Mouse (Mus musculus): ENCODE measurements around the gene Ccdc114. TPM values are rescaled to one million over a fixed set of nuclear protein-coding genes. Genes with fewer than 3 reads are reported as not detected.
"Not testable (repeated sequence)": the region's sequence is repeated elsewhere in the genome, so short reads cannot be mapped to it uniquely, and the experiment has no call there.

Ccdc114 gene
- polyA plus RNA-seq (2016; fragmentation: Nextera tagmentation; extraction: Ambion mirVana), result 4.3 and 5.2 TPM in 2 replicates

GRCm38 (mm10) chr7:45923762-45924428, at the start of gene Ccdc114:
Gene Ccdc114 (plus strand): TSS chr7:45924072.
- H3K4me1 ChIP-seq (replicated peaks), result peaks cover 39% of the 10 kb centered on the region
- peak within 1 kb of the TSS; percentile 57 for H3K4me2 ChIP-seq
- peaks cover 4% of the 10 kb centered on the region; the same call in 1 of the 2 replicates for H3K9me3 ChIP-seq
- peak; percentile 28; the same call in 1 of the 2 replicates for ATAC-seq (ENCODE audit: insufficient number of reproducible peaks, insufficient read depth, low FRiP score, low TSS enrichment, low read depth)
- WGBS, result 6% methylated on average over 24 of the region's 24 CpGs
- peak within 1 kb of the TSS; percentile 40 for H3K4me3 ChIP-seq (replicated peaks)
- H3K36me3 ChIP-seq, result peaks cover 4% of the 10 kb centered on the region; the same call in 1 of the 2 replicates
- H3K27ac ChIP-seq, result peak within 1 kb of the TSS; percentile 87
- peaks cover 12% of the 10 kb centered on the region for H3K27me3 ChIP-seq
- H3K9ac ChIP-seq (replicated peaks), result peak within 1 kb of the TSS; percentile 44; the same call in 1 of the 2 replicates

GRCm38 (mm10) chr7:45876895-45877294, 47.0 kb upstream of the Ccdc114 start:
- WGBS, result 94% methylated on average over 7 of the region's 7 CpGs
- no peak for ATAC-seq (ENCODE audit: insufficient number of reproducible peaks, insufficient read depth, low FRiP score, low TSS enrichment, low read depth)
- Histone ChIP-seq H3K4me3 (replicated peaks) (no peak overlapping the region), H3K9ac (replicated peaks) (no peak overlapping the region), H3K27ac (no peak overlapping the region), H3K4me1 (replicated peaks) (peaks cover 17% of the 10 kb centered on the region), H3K36me3 (peaks cover 78% of the 10 kb centered on the region), H3K4me2 (no peak overlapping the region), H3K9me3 (0 out of 2 replicates have a peak, but pooled peaks cover 4% of the 10 kb centered on the region), H3K27me3 (peaks cover 3% of the 10 kb centered on the region)

GRCm38 (mm10) chr7:45878278-45878677, 45.6 kb upstream of the Ccdc114 start, which contains the start of gene Grin2d:
Gene Grin2d (minus strand): TSS chr7:45878378.
- H3K4me1 ChIP-seq (replicated peaks), result peaks cover 17% of the 10 kb centered on the region
- not testable (repeated sequence) for H3K4me2 ChIP-seq; ATAC-seq (ENCODE audit: insufficient number of reproducible peaks, insufficient read depth, low FRiP score, low TSS enrichment, low read depth); H3K4me3 ChIP-seq (replicated peaks); H3K9ac ChIP-seq (replicated peaks); H3K27ac ChIP-seq; H3K27me3 ChIP-seq; H3K9me3 ChIP-seq
- WGBS, result 100% methylated on average over 1 of the region's 1 CpGs
- H3K36me3 ChIP-seq, result peaks cover 92% of the 10 kb centered on the region

- 97% methylated on average over 4 of the region's 4 CpGs for WGBS
- no peak overlapping the region for H3K27ac ChIP-seq
- no peak overlapping the region for H3K4me3 ChIP-seq (replicated peaks)
- no peaks in the 10 kb centered on the region for H3K27me3 ChIP-seq
- 0 out of 2 replicates have a peak, but pooled peaks cover 4% of the 10 kb centered on the region for H3K9me3 ChIP-seq
- no peak overlapping the region for H3K9ac ChIP-seq (replicated peaks)
- H3K4me2 ChIP-seq, result no peak overlapping the region
- no peak for ATAC-seq (ENCODE audit: insufficient number of reproducible peaks, insufficient read depth, low FRiP score, low TSS enrichment, low read depth)
- H3K36me3 ChIP-seq, result peaks cover 98% of the 10 kb centered on the region
- no peaks in the 10 kb centered on the region for H3K4me1 ChIP-seq (replicated peaks)
Measured at GRCm38 (mm10) chr7:45880531-45880930, 43.3 kb upstream of the Ccdc114 start.

- no peak overlapping the region for H3K4me2 ChIP-seq
- H3K4me1 ChIP-seq (replicated peaks), result no peaks in the 10 kb centered on the region
- ATAC-seq (ENCODE audit: insufficient number of reproducible peaks, insufficient read depth, low FRiP score, low TSS enrichment, low read depth), result no peak
- H3K9me3 ChIP-seq, result 0 out of 2 replicates have a peak, but pooled peaks cover 4% of the 10 kb centered on the region
- H3K27ac ChIP-seq, result no peak overlapping the region
- H3K4me3 ChIP-seq (replicated peaks), result no peak overlapping the region
- no peak overlapping the region for H3K9ac ChIP-seq (replicated peaks)
- peaks cover 97% of the 10 kb centered on the region for H3K36me3 ChIP-seq
- no peaks in the 10 kb centered on the region for H3K27me3 ChIP-seq
- WGBS, result 90% methylated on average over 2 of the region's 2 CpGs
Measured at GRCm38 (mm10) chr7:45881011-45881410, 42.9 kb upstream of the Ccdc114 start.

GRCm38 (mm10) chr7:45887246-45887645, 36.6 kb upstream of the Ccdc114 start:
- H3K4me1 ChIP-seq (replicated peaks), result no peaks in the 10 kb centered on the region
- no peaks in the 10 kb centered on the region for H3K27me3 ChIP-seq
- no peak overlapping the region for H3K27ac ChIP-seq
- ATAC-seq (ENCODE audit: insufficient number of reproducible peaks, insufficient read depth, low FRiP score, low TSS enrichment, low read depth), result no peak
- peaks cover 37% of the 10 kb centered on the region for H3K36me3 ChIP-seq
- H3K4me3 ChIP-seq (replicated peaks), result no peak overlapping the region
- H3K9me3 ChIP-seq, result no peaks in the 10 kb centered on the region
- no peak overlapping the region for H3K4me2 ChIP-seq
- H3K9ac ChIP-seq (replicated peaks), result no peak overlapping the region
- 65% methylated on average over 3 of the region's 3 CpGs for WGBS

GRCm38 (mm10) chr7:45892651-45893050, 31.2 kb upstream of the Ccdc114 start:
- Histone ChIP-seq H3K27ac (no peak overlapping the region), H3K27me3 (no peaks in the 10 kb centered on the region), H3K4me3 (replicated peaks) (no peak overlapping the region), H3K9me3 (no peaks in the 10 kb centered on the region), H3K4me2 (no peak overlapping the region), H3K36me3 (no peaks in the 10 kb centered on the region), H3K9ac (replicated peaks) (no peak overlapping the region), H3K4me1 (replicated peaks) (no peaks in the 10 kb centered on the region)
- WGBS, result 86% methylated on average over 2 of the region's 2 CpGs
- no peak for ATAC-seq (ENCODE audit: insufficient number of reproducible peaks, insufficient read depth, low FRiP score, low TSS enrichment, low read depth)

GRCm38 (mm10) chr7:45895931-45896516, 27.8 kb upstream of the Ccdc114 start:
- H3K9ac ChIP-seq (replicated peaks), result no peak overlapping the region
- H3K36me3 ChIP-seq, result no peaks in the 10 kb centered on the region
- no peaks in the 10 kb centered on the region for H3K4me1 ChIP-seq (replicated peaks)
- H3K27ac ChIP-seq, result no peak overlapping the region
- 76% methylated on average over 6 of the region's 6 CpGs for WGBS
- no peaks in the 10 kb centered on the region for H3K9me3 ChIP-seq
- 0 out of 2 replicates have a peak, but pooled peaks have one; percentile 2 for ATAC-seq (ENCODE audit: insufficient number of reproducible peaks, insufficient read depth, low FRiP score, low TSS enrichment, low read depth)
- H3K4me3 ChIP-seq (replicated peaks), result peak overlapping the region; percentile 29
- peak overlapping the region; percentile 49 for H3K4me2 ChIP-seq
- H3K27me3 ChIP-seq, result no peaks in the 10 kb centered on the region

- peak within 1 kb of the TSS; percentile 50 for H3K4me3 ChIP-seq (replicated peaks)
- H3K9ac ChIP-seq (replicated peaks), result peak within 1 kb of the TSS; percentile 65
- no peaks in the 10 kb centered on the region for H3K4me1 ChIP-seq (replicated peaks)
- peak within 1 kb of the TSS; percentile 76 for H3K4me2 ChIP-seq
- WGBS, result under 1% methylated on average over 40 of the region's 40 CpGs
- peak; percentile 86 for ATAC-seq (ENCODE audit: insufficient number of reproducible peaks, insufficient read depth, low FRiP score, low TSS enrichment, low read depth)
- no peaks in the 10 kb centered on the region for H3K27me3 ChIP-seq
- no peaks in the 10 kb centered on the region for H3K36me3 ChIP-seq
- H3K9me3 ChIP-seq, result no peaks in the 10 kb centered on the region
- H3K27ac ChIP-seq, result peak within 1 kb of the TSS; percentile 68
Measured at GRCm38 (mm10) chr7:45896517-45897257, 27.2 kb upstream of the Ccdc114 start, which contains the start of the genes Syngr4 and Tmem143. Gene Syngr4 (minus strand): TSS chr7:45896714. Gene Tmem143 (plus strand): TSS chr7:45896941.

- Histone ChIP-seq H3K36me3 (no peaks in the 10 kb centered on the region), H3K4me2 (peak overlapping the region; percentile 76), H3K4me1 (replicated peaks) (no peaks in the 10 kb centered on the region), H3K27me3 (no peaks in the 10 kb centered on the region), H3K4me3 (replicated peaks) (peak overlapping the region; percentile 50), H3K27ac (peak overlapping the region; percentile 68), H3K9me3 (no peaks in the 10 kb centered on the region), H3K9ac (replicated peaks) (peak overlapping the region; percentile 65)
- 2% methylated on average over 19 of the region's 19 CpGs for WGBS
- ATAC-seq (ENCODE audit: insufficient number of reproducible peaks, insufficient read depth, low FRiP score, low TSS enrichment, low read depth), result peak; percentile 63
Measured at GRCm38 (mm10) chr7:45897258-45897757, 26.6 kb upstream of the Ccdc114 start.

- not testable (repeated sequence) for H3K27me3 ChIP-seq; ATAC-seq (ENCODE audit: insufficient number of reproducible peaks, insufficient read depth, low FRiP score, low TSS enrichment, low read depth); H3K9me3 ChIP-seq; H3K9ac ChIP-seq (replicated peaks); H3K27ac ChIP-seq; H3K4me1 ChIP-seq (replicated peaks); H3K36me3 ChIP-seq
- Histone ChIP-seq H3K4me3 (replicated peaks) (peak overlapping the region; percentile 50; the same call in 1 of the 2 replicates), H3K4me2 (peak overlapping the region; percentile 76)
- WGBS, result 51% methylated on average over 4 of the region's 4 CpGs
Measured at GRCm38 (mm10) chr7:45898125-45898524, 25.7 kb upstream of the Ccdc114 start.

Data from limb, embryonic 12.5 days (tissue).